Mouse (Mus musculus) heart, embryonic 14.5 days (tissue): Measurements from ENCODE around the gene Plcd3. TPM values are rescaled to one million over a fixed set of nuclear protein-coding genes. Genes with fewer than 3 reads are reported as not detected.
A peak's percentile ranks its signal among the peaks of the same experiment; 100 is the strongest.

Source experiments
- ATAC-seq: fragments of 200-750 bp; cut with Nextera tagmentation; 2 replicates; pipeline ENCODE4 v1.8.0; 2017; ENCODE audit warnings: low read depth, moderate TSS enrichment; ENCODE audit not compliant: insufficient number of reproducible peaks, insufficient read depth, low FRiP score
- H3K27ac ChIP-seq, 2 experiments: fragments of 200-500 bp in 1 of 2; fragments of 300-500 bp in 1 of 2; sonication (generic) in 1 of 2; replicated peaks in 1 of 2; 2 replicates each; pipeline ENCODE4 v1.5.1; 2012 to 2014; ENCODE audit warnings: low read depth in 2 of 2, low read length in 2 of 2, control low read depth in 1 of 2, mild to moderate bottlenecking in 1 of 2, mixed read lengths in 1 of 2; ENCODE audit not compliant: control insufficient read depth in 1 of 2, insufficient read depth in 1 of 2
- H3K27me3 ChIP-seq: fragments of 300-500 bp; sonication (generic); 2 replicates; pipeline ENCODE4 v1.6.1; 2014; ENCODE audit warnings: mild to moderate bottlenecking, low read length, control low read depth; ENCODE audit not compliant: control insufficient read depth, insufficient read depth
- H3K36me3 ChIP-seq: fragments of 300-500 bp; sonication (generic); 2 replicates; pipeline ENCODE4 v1.6.1; 2014; ENCODE audit warnings: mild to moderate bottlenecking, control low read depth, low read length, mixed read lengths; ENCODE audit not compliant: control insufficient read depth, insufficient read depth
- H3K4me1 ChIP-seq, 2 experiments: fragments of 200-500 bp in 1 of 2; fragments of 300-500 bp in 1 of 2; sonication (generic) in 1 of 2; 2 replicates each; pipeline ENCODE4 v1.6.1; 2012 to 2014; ENCODE audit warnings: low read length in 2 of 2, control low read depth in 1 of 2, mixed read lengths in 1 of 2; ENCODE audit not compliant: control insufficient read depth in 2 of 2, insufficient read depth in 2 of 2
- H3K4me2 ChIP-seq: fragments of 300-500 bp; sonication (generic); 2 replicates; pipeline ENCODE4 v1.6.1; 2014; ENCODE audit warnings: mild to moderate bottlenecking, low read length
- H3K4me3 ChIP-seq, 2 experiments: fragments of 200-500 bp in 1 of 2; fragments of 300-500 bp in 1 of 2; sonication (generic) in 1 of 2; 2 replicates each; pipeline ENCODE4 v1.5.1; 2012 to 2014; ENCODE audit warnings: low read length in 2 of 2, mild to moderate bottlenecking in 2 of 2, control low read depth in 1 of 2, low read depth in 1 of 2, moderate library complexity in 1 of 2; ENCODE audit not compliant: control insufficient read depth in 1 of 2, insufficient read depth in 1 of 2
- H3K9ac ChIP-seq: fragments of 300-500 bp; sonication (generic); 2 replicates; pipeline ENCODE4 v1.6.1; 2014; ENCODE audit warnings: mild to moderate bottlenecking, low read length
- H3K9me3 ChIP-seq: fragments of 300-500 bp; sonication (generic); 2 replicates; pipeline ENCODE4 v1.6.1; 2016; ENCODE audit warnings: low read length, control low read depth; ENCODE audit not compliant: control insufficient read depth
- WGBS: fragments of 180-500 bp; shearing (Covaris S2); extraction: QIAGEN DNeasy Blood & Tissue Kit; methylation state at CpG from one replicate; pipeline ENCODE4 v1.1.7; 2014; 5-methylcytosine and 5-hydroxymethylcytosine counted together
- polyA plus RNA-seq: library from polyadenylated mRNA; unstranded; fragments of >200 nt; fragmentation: Nextera tagmentation; extraction: Ambion mirVana; gene quantifications from 2 replicates; pipeline ENCODE4 v1.2.1, GENCODE M21; 2014

The Plcd3 gene
- polyA plus RNA-seq, 1 experiment from 2014 or later, result 6.9 TPM

GRCm38 (mm10) chr11:103141101-103141943 is 39.9 kb upstream of the Plcd3 start:
- Histone ChIP-seq H3K27ac (peak overlapping the region; percentile 77 to 82), H3K4me2 (no peak overlapping the region; the same call in 1 of the 2 replicates), H3K36me3 (peaks cover 14% of the 10 kb centered on the region), H3K27me3 (no peaks in the 10 kb centered on the region), H3K9me3 (no peaks in the 10 kb centered on the region), H3K4me3 (no peak overlapping the region), H3K9ac (peak overlapping the region; percentile 62), H3K4me1 (peaks cover 35 to 41% of the 10 kb centered on the region in 2 experiments)
- whole genome bisulfite sequencing, result 22% methylated on average over 11 of the region's 11 CpGs
- ATAC-seq, result peak; percentile 72

GRCm38 (mm10) chr11:103140763-103141100 is 39.3 kb upstream of the Plcd3 start:
- peak overlapping the region; percentile 18; the same call in 1 of the 2 replicates for H3K9ac ChIP-seq
- H3K4me3 ChIP-seq, result no peak overlapping the region
- H3K27me3 ChIP-seq, result no peaks in the 10 kb centered on the region
- peak overlapping the region; percentile 77 to 82 for H3K27ac ChIP-seq
- H3K9me3 ChIP-seq, result no peaks in the 10 kb centered on the region
- H3K36me3 ChIP-seq, result peaks cover 14% of the 10 kb centered on the region
- ATAC-seq, result no peak
- 45% methylated on average over 6 of the region's 6 CpGs for WGBS
- no peak overlapping the region for H3K4me2 ChIP-seq
- H3K4me1 ChIP-seq, result peaks cover 35 to 41% of the 10 kb centered on the region in 2 experiments

GRCm38 (mm10) chr11:103139951-103140762 is 38.7 kb upstream of the Plcd3 start:
- no peak for ATAC-seq
- peak overlapping the region; percentile 77 to 82; a peak in 3 of 4 replicates for H3K27ac ChIP-seq
- no peak overlapping the region for H3K4me2 ChIP-seq
- no peaks in the 10 kb centered on the region for H3K9me3 ChIP-seq
- no peaks in the 10 kb centered on the region for H3K27me3 ChIP-seq
- H3K9ac ChIP-seq, result peak overlapping the region; percentile 18; the same call in 1 of the 2 replicates
- 81% methylated on average over 14 of the region's 14 CpGs for WGBS
- peaks cover 35 to 41% of the 10 kb centered on the region in 2 experiments for H3K4me1 ChIP-seq
- H3K36me3 ChIP-seq, result peaks cover 14% of the 10 kb centered on the region
- H3K4me3 ChIP-seq, result no peak overlapping the region

- no peak overlapping the region for H3K9ac ChIP-seq
- H3K4me1 ChIP-seq, result peaks cover 18 to 30% of the 10 kb centered on the region in 2 experiments
- WGBS, result 65% methylated on average over 8 of the region's 8 CpGs
- peaks cover 14% of the 10 kb centered on the region for H3K36me3 ChIP-seq
- H3K9me3 ChIP-seq, result no peaks in the 10 kb centered on the region
- no peak overlapping the region for H3K27ac ChIP-seq
- no peak for ATAC-seq
- no peaks in the 10 kb centered on the region for H3K27me3 ChIP-seq
- no peak overlapping the region for H3K4me2 ChIP-seq
- no peak overlapping the region for H3K4me3 ChIP-seq
These were observed 34.6 kb upstream of the Plcd3 start for GRCm38 (mm10) chr11:103136039-103136577.

GRCm38 (mm10) chr11:103134221-103134620 is 32.8 kb upstream of the Plcd3 start:
- Histone ChIP-seq H3K4me1 (peaks cover 10 to 32% of the 10 kb centered on the region in 2 experiments), H3K9ac (no peak overlapping the region; the same call in 1 of the 2 replicates), H3K9me3 (no peaks in the 10 kb centered on the region), H3K36me3 (peaks cover 6% of the 10 kb centered on the region), H3K4me3 (no peak overlapping the region), H3K27ac (peak overlapping the region; percentile 10 to 87; a peak in 1 of 4 replicates), H3K4me2 (no peak overlapping the region; the same call in 1 of the 2 replicates), H3K27me3 (no peaks in the 10 kb centered on the region)
- no peak for ATAC-seq
- 80% methylated on average over 3 of the region's 3 CpGs for WGBS

GRCm38 (mm10) chr11:103133456-103134185 is 32.2 kb upstream of the Plcd3 start:
- Histone ChIP-seq H3K9me3 (no peaks in the 10 kb centered on the region), H3K27me3 (no peaks in the 10 kb centered on the region), H3K36me3 (no peaks in the 10 kb centered on the region), H3K27ac (peak overlapping the region; percentile 87), H3K4me2 (peak overlapping the region; percentile 65), H3K9ac (peak overlapping the region; percentile 77), H3K4me1 (peaks cover 10 to 32% of the 10 kb centered on the region in 2 experiments), H3K4me3 (peak overlapping the region; percentile 30 to 43)
- ATAC-seq, result no peak
- 51% methylated on average over 6 of the region's 6 CpGs for WGBS
